Mouse (Mus musculus) kidney, postnatal 36 days (tissue): ENCODE measurements around the gene H2afv.
"Not testable (repeated sequence)": the region's sequence is repeated elsewhere in the genome, so short reads cannot be mapped to it uniquely, and the experiment has no call there.

Experiments
- DNase-seq, 2 experiments: peaks; one replicate each; pipeline ENCODE4 v3.0.0; 2021 to 2022; ENCODE audit warnings: mixed read lengths in 2 of 2

H2afv gene

GRCm38 (mm10) chr11:6414751-6415550 lies 29.3 kb downstream of the H2afv start, which contains the start of gene Ppia:
TSS of gene Ppia (plus strand) at chr11:6415443.
- peak in 1 of 2 experiments; percentile 75 for DNase-seq

DNA sequence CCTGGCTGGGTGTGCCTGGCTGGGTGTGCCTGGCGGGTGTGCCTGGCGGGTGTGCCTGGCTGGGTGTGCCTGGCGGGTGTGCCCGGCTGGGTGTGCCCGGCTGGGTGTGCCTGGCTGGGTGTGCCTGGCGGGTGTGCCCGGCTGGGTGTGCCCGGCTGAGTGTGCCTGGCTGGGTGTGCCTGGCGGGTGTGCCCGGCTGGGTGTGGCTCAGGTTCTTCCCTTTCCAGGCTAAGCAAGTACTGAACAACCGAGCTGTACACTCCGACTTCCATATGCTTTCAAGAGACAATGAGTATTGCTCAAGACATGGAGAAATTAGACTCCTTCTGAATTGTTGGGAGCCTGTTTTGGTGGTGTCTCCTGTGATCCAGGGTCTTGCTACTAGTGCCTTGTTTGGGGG lies 31.0 kb downstream of the H2afv start:
- DNase-seq, result no peak

DNA sequence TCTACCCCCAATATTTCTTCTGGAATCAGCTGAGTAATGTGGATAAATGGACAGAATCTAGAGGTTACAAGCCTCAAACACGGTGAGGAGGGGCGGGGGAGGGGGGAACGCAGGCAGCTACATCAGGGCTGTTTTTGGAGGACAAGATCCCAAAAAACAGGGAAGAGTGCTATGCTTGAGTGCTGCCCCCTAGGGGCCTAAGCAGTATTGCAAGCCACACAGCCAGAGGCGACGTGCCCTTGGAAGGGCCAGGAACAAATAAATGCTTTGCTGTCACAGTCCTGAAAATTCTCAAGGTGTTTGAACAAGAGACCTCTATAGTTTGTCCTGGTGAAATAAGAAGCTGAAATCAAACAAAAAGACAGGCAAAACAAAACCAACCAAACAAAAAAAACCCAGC lies 32.6 kb downstream of the H2afv start:
- peak; percentile 82 to 94 for DNase-seq

- not testable (repeated sequence) for DNase-seq
These were observed 33.5 kb downstream of the H2afv start for GRCm38 (mm10) chr11:6410755-6411154.

DNA sequence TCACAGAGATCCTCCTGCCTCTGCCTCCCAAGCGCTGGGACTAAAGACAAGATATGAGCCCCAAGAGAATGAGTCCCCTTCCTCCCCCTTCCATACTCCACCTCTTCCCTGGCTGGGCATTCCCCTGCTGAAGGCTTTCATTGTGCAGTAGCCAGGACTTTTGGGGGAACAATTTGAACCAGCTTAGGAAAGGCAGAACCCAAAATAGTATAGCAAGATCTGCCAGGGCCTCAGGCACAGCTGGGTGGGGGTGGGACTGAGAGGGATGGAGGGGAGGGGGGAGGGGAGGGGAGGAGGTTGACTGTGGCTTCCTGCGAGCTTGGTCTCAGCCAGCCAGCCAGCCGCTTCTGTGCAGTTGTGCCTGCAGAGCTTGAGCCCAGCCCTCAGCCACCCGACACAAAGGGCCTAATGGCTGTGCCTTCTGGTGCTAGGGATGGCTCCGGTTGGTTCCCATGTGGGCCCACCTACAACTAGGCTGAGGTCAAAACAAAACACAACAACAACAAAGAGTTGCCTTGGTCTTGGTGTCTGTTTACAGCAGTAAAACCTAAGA lies 34.1 kb downstream of the H2afv start:
- DNase-seq, result no peak

DNA sequence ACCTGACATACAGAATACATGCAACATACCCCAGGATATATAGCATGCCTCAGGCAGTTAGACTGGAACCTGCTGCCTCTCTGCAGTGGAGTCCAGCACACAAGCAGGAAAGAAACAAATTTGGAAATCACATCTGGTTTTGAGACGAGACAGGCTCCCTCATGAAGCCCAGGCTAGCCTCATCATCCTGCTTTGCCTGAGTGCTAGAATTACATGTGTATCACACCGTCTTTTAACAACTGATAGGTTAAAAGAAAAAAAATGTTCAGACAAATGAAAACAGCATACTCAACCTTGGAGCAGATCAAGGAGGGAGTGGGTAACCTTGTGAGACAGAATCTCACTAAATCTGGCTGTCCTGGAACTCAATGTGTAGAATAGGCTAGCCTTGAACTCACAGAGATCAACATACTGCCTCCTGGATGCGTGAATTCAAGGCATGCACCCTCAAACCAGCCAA lies 37.1 kb downstream of the H2afv start:
- no peak for DNase-seq

GRCm38 (mm10) chr11:6406251-6407161 lies 37.7 kb downstream of the H2afv start:
- DNase-seq, result peak; percentile 89 to 92

GRCm38 (mm10) chr11:6405591-6406081 lies 38.6 kb downstream of the H2afv start:
- DNase-seq, result peak; percentile 76 to 80

GRCm38 (mm10) chr11:6404699-6405566 lies 39.3 kb downstream of the H2afv start:
- no peak for DNase-seq

GRCm38 (mm10) chr11:6403830-6404405 lies 40.3 kb downstream of the H2afv start:
- no peak for DNase-seq

DNA sequence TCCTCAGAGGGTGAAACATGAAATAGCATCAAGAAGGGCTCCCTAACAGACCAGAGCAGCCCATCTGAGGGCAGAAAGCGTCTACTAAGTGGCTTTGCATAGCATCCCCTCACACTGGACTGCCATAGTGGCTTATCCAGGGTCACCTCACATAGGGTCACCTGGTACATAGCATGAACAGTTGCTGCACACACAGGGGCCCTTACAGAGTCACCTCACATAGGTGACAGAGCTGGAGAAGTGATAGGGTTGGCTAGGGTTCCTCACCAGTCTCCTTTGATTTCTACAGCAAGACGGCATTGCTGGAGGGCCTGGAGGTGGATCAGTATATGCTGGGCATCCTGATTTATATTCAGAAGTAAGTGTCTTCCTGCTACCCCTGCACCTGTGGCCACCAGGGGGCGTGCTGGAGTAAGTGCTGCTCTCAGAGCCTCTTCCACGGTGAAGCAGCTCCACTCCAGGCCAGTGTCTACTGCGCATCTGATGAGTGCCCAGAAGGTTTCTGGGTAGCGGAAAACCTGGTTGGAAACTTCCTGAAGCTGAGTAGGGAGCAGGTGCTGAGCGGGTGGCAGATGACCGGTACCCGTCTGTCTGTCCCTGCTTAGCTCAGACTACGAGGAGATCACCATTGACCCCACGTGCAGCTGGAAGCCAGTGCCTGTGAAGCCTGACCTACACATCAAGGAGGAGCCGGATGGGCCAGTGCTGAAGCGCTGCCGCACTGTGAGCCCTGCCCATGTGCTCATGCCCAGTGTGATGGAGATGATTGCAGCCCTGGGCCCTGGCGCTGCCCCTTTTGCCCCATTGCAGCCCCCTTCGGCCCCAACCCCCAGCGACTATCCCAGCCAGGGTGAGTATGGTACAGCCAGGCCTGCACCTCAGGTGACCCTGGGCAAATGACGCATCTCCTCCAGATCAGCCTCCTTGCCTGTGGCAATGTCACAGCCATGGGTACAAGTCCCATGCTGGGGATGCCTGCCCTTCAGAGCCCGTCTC lies 41.4 kb downstream of the H2afv start:
- peak; percentile 76 to 93 for DNase-seq

- DNase-seq, result no peak
These were observed 46.1 kb downstream of the H2afv start for GRCm38 (mm10) chr11:6398141-6398540.

DNA sequence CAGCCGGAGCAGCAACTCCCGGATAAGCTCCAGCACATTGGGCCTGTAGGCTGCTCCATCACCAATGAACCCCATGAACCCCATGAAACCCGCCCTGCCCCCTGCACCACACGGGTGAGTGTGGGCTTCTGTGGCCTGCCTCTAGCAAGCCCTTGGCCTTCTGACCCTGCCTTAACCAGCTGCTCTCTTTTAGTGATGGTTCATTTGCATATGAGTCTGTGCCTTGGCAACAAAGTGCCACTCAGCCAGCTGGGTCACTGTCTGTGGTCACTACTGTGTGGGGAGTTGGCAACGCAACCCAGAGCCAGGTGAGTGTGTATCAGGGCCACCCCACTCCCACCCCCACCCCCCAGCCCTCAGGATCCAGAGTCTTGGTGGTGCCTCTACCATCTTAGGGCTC lies 48.7 kb downstream of the H2afv start:
- peak in 1 of 2 experiments; percentile 18 for DNase-seq

DNA sequence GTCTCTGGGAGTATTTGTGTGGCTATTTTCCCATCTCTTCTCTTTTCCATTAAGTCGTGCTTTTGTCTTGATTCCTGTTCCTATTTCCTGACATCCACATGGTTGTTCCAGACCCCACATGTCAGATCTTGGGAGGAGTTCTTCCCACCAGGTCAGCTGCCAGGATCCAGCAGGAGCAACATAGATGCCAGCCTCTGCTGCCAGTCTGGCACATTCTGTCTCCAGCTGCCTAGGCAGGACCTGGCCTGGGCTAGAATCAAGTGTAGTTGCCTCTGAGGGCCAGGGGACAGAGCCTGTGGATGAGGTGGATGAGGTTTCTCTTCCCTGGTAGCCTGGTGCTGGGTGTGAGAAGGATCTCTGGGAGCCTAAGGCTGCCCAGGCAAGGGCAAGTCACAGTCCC lies 50.4 kb downstream of the H2afv start:
- no peak for DNase-seq

GRCm38 (mm10) chr11:6392857-6393256 lies 51.4 kb downstream of the H2afv start:
- no peak for DNase-seq

GRCm38 (mm10) chr11:6391516-6392276 lies 52.5 kb downstream of the H2afv start:
- no peak for DNase-seq

- DNase-seq, result no peak
These were observed 53.7 kb downstream of the H2afv start for GRCm38 (mm10) chr11:6390376-6391053.

DNA sequence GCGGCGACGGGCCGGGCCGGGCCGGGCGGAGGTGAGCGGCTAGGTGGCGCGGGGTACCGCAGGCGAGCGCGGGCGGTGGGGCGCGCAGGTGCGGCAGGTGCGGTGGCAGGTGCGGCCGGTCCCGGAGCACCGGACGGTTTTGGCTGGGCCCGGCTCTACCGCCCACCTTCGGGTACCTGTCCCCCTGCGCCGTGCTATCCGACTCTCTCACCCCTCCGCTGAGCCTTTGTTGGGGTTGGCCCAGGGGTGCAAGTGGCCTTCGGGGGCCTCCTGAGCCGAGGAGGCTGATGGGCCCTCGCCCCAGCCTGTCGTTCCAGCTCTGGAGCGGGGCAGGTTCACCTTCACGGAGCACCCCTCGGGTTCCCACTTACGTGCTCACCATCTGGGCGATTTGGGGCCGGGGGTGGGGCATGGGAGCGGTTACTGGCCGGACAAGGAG lies 54.7 kb downstream of the H2afv start:
- DNase-seq, result peak in 1 of 2 experiments; percentile 40
